Mouse (Mus musculus) inflammation-experienced regulatory T-cells (primary cell): ENCODE measurements around the gene Kcna2. TPM values are rescaled to one million over a fixed set of nuclear protein-coding genes. Genes with fewer than 3 reads are reported as not detected.

Source experiments
- polyA plus RNA-seq, 2 experiments: library from polyadenylated mRNA; unstranded; fragments of 100-300 nt; shearing (Covaris generic); gene quantifications; one replicate each; pipeline ENCODE4 v1.2.1; 2017

The Kcna2 gene
- 1 to 10 TPM; 1.7 to 2.8 TPM for polyA plus RNA-seq

GRCm38 (mm10) chr3:107100811-107101455 is at the start of gene Kcna2:
Kcna2 (plus strand) TSS chr3:107101146.

Other genes starting within 250 kb of the Kcna2 start
- gene Kcna3, start 65.0 kb upstream of the Kcna2 start, polyA plus RNA-seq: 100 to 1,000 TPM in 1 of 2 experiments, 10 to 100 TPM in 1; 79.6 to 154 TPM
- gene Kcna10, start 81.9 kb downstream of the Kcna2 start, polyA plus RNA-seq: not detected
- gene Cym, start 120.6 kb downstream of the Kcna2 start, polyA plus RNA-seq: under 1 TPM in 1 of 2 experiments, not detected in 1; 0.34 TPM
- gene A630076J17Rik, start 129.5 kb downstream of the Kcna2 start, polyA plus RNA-seq: under 1 TPM in 1 of 2 experiments, not detected in 1; 0.87 TPM
- 1 to 10 TPM in 1 of 2 experiments, under 1 TPM in 1; 0.20 to 1.5 TPM for gene Prok1, start 138.6 kb downstream of the Kcna2 start, polyA plus RNA-seq
- 100 to 1,000 TPM; 140 to 198 TPM for gene Lamtor5, start 177.7 kb downstream of the Kcna2 start, polyA plus RNA-seq
- under 1 TPM; 0.53 to 0.61 TPM for gene Slc16a4, start 190.1 kb downstream of the Kcna2 start, polyA plus RNA-seq
- gene Rbm15, start 232.5 kb downstream of the Kcna2 start, polyA plus RNA-seq: 10 to 100 TPM; 10.2 to 11.0 TPM